Mouse (Mus musculus): Measurements from ENCODE around the gene Krtap13-1. TPM values are rescaled to one million over a fixed set of nuclear protein-coding genes. Genes with fewer than 3 reads are reported as not detected.

Gene Krtap13-1
- not detected for polyA plus RNA-seq (2021)

GRCm38 (mm10) chr16:88728812-88729275 lies at the start of gene Krtap13-1:
TSS of gene Krtap13-1 (plus strand) at chr16:88728862.
- in situ Hi-C loops (cut with MboI; ENCODE audit: low pct_unique_long_range_greater_than_20kb) = no loop called here
- no peak for TF ChIP-seq CTCF (IDR thresholded peaks at IDR 0.05)
- H3K27me3 ChIP-seq = peaks cover 9% of the 10 kb centered on the region
- POLR2A ChIA-PET = no interaction called here
- ATAC-seq (no peak), DNase-seq (ENCODE audit: low read depth, low spot score) (no peak)
- CTCF ChIA-PET = no interaction called here

DNA sequence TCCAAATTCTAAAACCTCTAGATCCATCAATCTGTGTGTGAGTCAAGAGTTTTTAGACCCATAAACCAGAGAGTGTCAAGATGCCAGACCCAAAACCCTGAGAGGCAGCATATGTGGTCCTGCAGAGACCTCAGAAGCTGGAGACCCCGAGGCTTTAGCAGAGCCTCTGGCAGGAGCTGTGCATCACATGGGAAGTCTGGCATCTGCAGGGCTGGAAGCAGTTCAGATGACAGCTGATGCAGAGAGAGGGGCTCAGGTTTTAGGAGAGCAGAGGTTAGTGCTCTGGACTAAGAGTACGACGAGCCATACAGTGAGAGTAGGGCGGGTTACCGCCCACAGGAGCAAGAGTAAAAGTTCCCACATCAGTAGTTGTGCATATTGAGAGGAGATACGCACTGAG lies 49.6 kb upstream of the Krtap13-1 start:
- DNase-seq (ENCODE audit: low read depth, low spot score) = no peak

GRCm38 (mm10) chr16:88681282-88681681 lies 47.4 kb upstream of the Krtap13-1 start:
- TF ChIP-seq CTCF (IDR thresholded peaks at IDR 0.05) = no peak

More for the DNA sequence above, 49.6 kb upstream of the Krtap13-1 start:
- in situ Hi-C loops (cut with MboI; ENCODE audit: low pct_unique_long_range_greater_than_20kb) = no loop called here
- ATAC-seq = no peak
- ChIA-PET CTCF (no interaction called here), POLR2A (no interaction called here)
- TF ChIP-seq CTCF (IDR thresholded peaks at IDR 0.05) = no peak
- H3K27me3 ChIP-seq = peaks cover 16% of the 10 kb centered on the region

GRCm38 (mm10) chr16:88696256-88696655 lies 32.4 kb upstream of the Krtap13-1 start:
- no peak for ATAC-seq
- CTCF ChIA-PET = no interaction called here
- no peak for DNase-seq (ENCODE audit: low read depth, low spot score)
- peaks cover 15% of the 10 kb centered on the region for H3K27me3 ChIP-seq
- in situ Hi-C loops (cut with MboI; ENCODE audit: low pct_unique_long_range_greater_than_20kb) = no loop called here
- POLR2A ChIA-PET = no interaction called here
- no peak for TF ChIP-seq CTCF (IDR thresholded peaks at IDR 0.05)

More at GRCm38 (mm10) chr16:88681282-88681681, 47.4 kb upstream of the Krtap13-1 start:
- POLR2A ChIA-PET = interaction anchor here (0.7 kb wide), 1 partner anchor 17 kb away, joined by 4 read pairs; no protein-coding TSS in a partner anchor
- in situ Hi-C loops (cut with MboI; ENCODE audit: low pct_unique_long_range_greater_than_20kb) = no loop called here
- peaks cover 7% of the 10 kb centered on the region for H3K27me3 ChIP-seq
- DNase-seq (ENCODE audit: low read depth, low spot score) = no peak
- no peak for ATAC-seq
- CTCF ChIA-PET = no interaction called here

- no peak for ATAC-seq
- CTCF ChIA-PET = no interaction called here
- in situ Hi-C loops (cut with MboI; ENCODE audit: low pct_unique_long_range_greater_than_20kb) = no loop called here
- TF ChIP-seq CTCF (IDR thresholded peaks at IDR 0.05) = no peak
- DNase-seq (ENCODE audit: low read depth, low spot score) = no peak
- H3K27me3 ChIP-seq = peaks cover 3% of the 10 kb centered on the region
- POLR2A ChIA-PET = no interaction called here
These were observed 27.4 kb upstream of the Krtap13-1 start for GRCm38 (mm10) chr16:88701072-88701864.

DNA sequence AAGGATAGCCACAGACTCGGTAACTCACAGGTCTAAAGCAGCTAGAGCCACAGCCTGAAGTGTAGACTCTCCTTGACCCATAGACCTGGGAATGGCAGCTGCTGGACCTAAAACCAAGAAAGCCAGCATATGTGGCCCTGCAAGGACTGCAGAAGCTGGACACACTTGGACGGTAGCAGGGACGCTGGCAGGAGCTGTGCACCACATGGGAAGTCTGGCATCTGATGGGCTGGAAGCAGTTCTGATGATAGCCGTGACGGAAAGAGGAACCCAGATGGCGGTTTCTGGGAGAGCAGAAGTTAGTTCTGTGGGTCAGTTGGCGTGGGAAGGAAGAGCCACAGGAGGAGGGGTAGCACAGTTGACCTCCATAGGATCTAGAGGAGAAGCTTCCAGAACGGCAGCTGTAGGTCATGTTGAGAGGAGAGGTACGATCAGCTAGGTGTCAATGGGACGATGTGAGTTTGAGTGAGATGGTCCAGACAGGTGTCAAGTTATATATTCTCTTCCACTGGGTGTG lies 21.1 kb upstream of the Krtap13-1 start, which contains the start of gene 2310061N02Rik:
Gene 2310061N02Rik (minus strand): TSS at position 467 of the 517 bp plus-strand sequence.
- DNase-seq (ENCODE audit: low read depth, low spot score) = no peak
- H3K27me3 ChIP-seq = peaks cover 6% of the 10 kb centered on the region
- CTCF ChIA-PET = no interaction called here
- no peak for TF ChIP-seq CTCF (IDR thresholded peaks at IDR 0.05)
- in situ Hi-C loops (cut with MboI; ENCODE audit: low pct_unique_long_range_greater_than_20kb) = no loop called here
- POLR2A ChIA-PET = no interaction called here
- ATAC-seq = no peak

DNA sequence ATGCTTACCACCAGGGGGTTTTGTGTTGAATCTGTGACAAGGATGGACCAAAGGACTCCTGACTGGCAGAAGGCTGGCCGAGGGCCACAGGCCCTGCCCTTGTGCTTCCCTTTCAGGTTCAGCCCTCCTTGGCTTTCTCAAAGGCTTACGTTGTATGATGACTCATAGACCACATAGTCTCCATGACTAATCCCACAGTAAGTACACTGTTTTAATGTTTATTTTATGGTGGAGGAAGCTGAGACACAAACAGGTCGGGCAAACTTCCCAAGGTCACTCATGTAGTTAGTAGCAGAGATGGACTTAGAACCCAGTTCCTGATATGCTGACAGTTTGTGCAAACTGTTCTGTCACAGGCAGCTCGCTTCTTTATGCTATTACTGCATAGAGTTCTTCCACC lies 17.9 kb upstream of the Krtap13-1 start:
- TF ChIP-seq CTCF (IDR thresholded peaks at IDR 0.05) = peak; percentile 36
- in situ Hi-C loops (cut with MboI; ENCODE audit: low pct_unique_long_range_greater_than_20kb) = no loop called here
- POLR2A ChIA-PET = no interaction called here
- H3K27me3 ChIP-seq = peaks cover 9% of the 10 kb centered on the region
- ATAC-seq (peak; percentile 95), DNase-seq (ENCODE audit: low read depth, low spot score) (no peak)
- CTCF ChIA-PET = interaction anchor here (1.4 kb wide), 1 partner anchor 16 kb away, joined by 3 read pairs; no protein-coding TSS in a partner anchor

GRCm38 (mm10) chr16:88711245-88711644 lies 17.4 kb upstream of the Krtap13-1 start:
- ATAC-seq = no peak
- ChIA-PET CTCF (interaction anchor here (1.4 kb wide), 1 partner anchor 17 kb away, joined by 3 read pairs; no protein-coding TSS in a partner anchor), POLR2A (no interaction called here)
- TF ChIP-seq CTCF (IDR thresholded peaks at IDR 0.05) = peak; percentile 28
- DNase-seq (ENCODE audit: low read depth, low spot score) = no peak
- in situ Hi-C loops (cut with MboI; ENCODE audit: low pct_unique_long_range_greater_than_20kb) = no loop called here
- H3K27me3 ChIP-seq = peaks cover 9% of the 10 kb centered on the region

DNA sequence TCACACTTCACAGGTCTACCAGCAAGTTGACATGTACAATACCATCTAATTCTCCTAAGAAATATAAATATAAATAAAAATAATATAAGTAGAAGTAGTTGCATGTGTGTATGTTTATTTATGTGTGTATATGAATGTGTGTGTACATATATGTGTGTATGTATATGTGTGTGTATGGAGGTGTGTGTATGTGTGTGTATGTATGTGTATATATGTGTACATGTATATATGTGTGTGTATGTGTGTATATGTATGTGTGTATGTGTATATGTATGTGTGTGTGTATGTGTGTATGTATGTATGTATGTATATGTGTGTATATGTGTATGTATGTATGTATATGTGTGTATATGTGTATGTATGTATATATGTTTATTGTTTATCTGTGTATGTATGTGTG lies 12.1 kb upstream of the Krtap13-1 start:
- ATAC-seq = no peak
- no peak for DNase-seq (ENCODE audit: low read depth, low spot score)
- no peak for TF ChIP-seq CTCF (IDR thresholded peaks at IDR 0.05)
- H3K27me3 ChIP-seq = peaks cover 3% of the 10 kb centered on the region
- in situ Hi-C loops (cut with MboI; ENCODE audit: low pct_unique_long_range_greater_than_20kb) = no loop called here
- POLR2A ChIA-PET = no interaction called here
- CTCF ChIA-PET = no interaction called here

DNA sequence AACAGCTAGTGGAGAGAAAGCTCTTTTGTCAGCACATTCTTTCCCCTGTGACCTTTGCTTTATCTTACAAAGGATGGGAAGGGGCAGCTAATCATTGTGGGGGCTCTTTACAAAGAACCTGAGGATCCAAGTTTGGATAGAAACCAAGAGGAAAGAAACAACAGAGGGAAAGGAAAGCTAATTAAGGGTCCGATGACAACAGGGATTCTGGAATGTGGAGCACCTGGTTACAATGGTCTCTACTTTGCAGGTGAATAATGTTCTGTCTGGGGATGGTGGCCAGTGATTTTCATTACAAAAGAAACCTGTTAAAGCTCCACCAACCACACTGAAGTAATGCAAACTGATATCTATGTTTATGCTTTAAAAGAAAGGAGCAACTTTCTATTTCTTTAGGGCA lies 8.6 kb upstream of the Krtap13-1 start:
- DNase-seq (ENCODE audit: low read depth, low spot score) (no peak), ATAC-seq (no peak)
- POLR2A ChIA-PET = no interaction called here
- H3K27me3 ChIP-seq = no peaks in the 10 kb centered on the region
- CTCF ChIA-PET = no interaction called here
- TF ChIP-seq CTCF (IDR thresholded peaks at IDR 0.05) = no peak
- in situ Hi-C loops (cut with MboI; ENCODE audit: low pct_unique_long_range_greater_than_20kb) = no loop called here

DNA sequence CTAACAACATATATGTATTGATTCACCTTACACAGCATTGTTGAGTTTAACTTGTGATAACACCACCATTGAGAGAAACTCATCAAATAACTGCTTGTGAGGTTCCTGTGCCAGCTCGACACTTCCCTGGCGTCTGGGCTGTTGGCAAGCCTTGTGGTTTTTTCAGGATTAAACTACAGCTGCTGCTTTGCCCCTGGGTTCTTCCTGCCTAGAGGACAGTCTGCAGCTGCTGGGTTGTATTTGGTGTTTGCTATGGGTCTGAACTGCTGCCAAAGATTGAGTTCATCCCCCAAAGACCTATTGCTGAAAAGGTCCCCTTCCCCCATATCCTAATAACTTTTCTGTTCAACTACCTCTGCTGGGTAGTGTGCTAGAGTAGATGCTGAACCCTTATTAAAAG lies 6.7 kb downstream of the Krtap13-1 start:
- DNase-seq (ENCODE audit: low read depth, low spot score) = no peak
- POLR2A ChIA-PET = no interaction called here
- CTCF ChIA-PET = no interaction called here
- no peak for ATAC-seq
- in situ Hi-C loops (cut with MboI; ENCODE audit: low pct_unique_long_range_greater_than_20kb) = no loop called here
- TF ChIP-seq CTCF (IDR thresholded peaks at IDR 0.05) = no peak
- H3K27me3 ChIP-seq = peaks cover 16% of the 10 kb centered on the region

Data from Patski (cell line).